Mouse (Mus musculus) forebrain, embryonic 11.5 days (tissue): Measurements from ENCODE around the gene Tnnc2. TPM values are rescaled to one million over a fixed set of nuclear protein-coding genes. Genes with fewer than 3 reads are reported as not detected.

Experiments
- ATAC-seq: fragments of 200-750 bp; cut with Nextera tagmentation; replicated peaks from 2 replicates; pipeline ENCODE4 v1.8.0; 2017; ENCODE audit warnings: moderate TSS enrichment; ENCODE audit not compliant: low FRiP score
- DNase-seq: peaks from one replicate; pipeline ENCODE4 v3.0.0-alpha.2; 2017; ENCODE audit warnings: low spot score
- H3K27ac ChIP-seq: fragments of 300-500 bp; sonication (generic); 2 replicates; pipeline ENCODE4 v1.5.1; 2014; ENCODE audit warnings: low read depth, low read length
- H3K27me3 ChIP-seq: fragments of 300-500 bp; sonication (generic); 2 replicates; pipeline ENCODE4 v1.6.1; 2014; ENCODE audit warnings: mild to moderate bottlenecking, low read length, mixed read lengths; ENCODE audit not compliant: control insufficient read depth, insufficient read depth
- H3K36me3 ChIP-seq: fragments of 300-500 bp; sonication (generic); 2 replicates; pipeline ENCODE4 v1.6.1; 2014; ENCODE audit warnings: mild to moderate bottlenecking, low read length, moderate library complexity, mixed read lengths; ENCODE audit not compliant: control insufficient read depth, insufficient read depth
- H3K4me1 ChIP-seq: fragments of 300-500 bp; sonication (generic); replicated peaks from 2 replicates; pipeline ENCODE4 v1.6.1; 2014; ENCODE audit warnings: low read length, mixed read lengths; ENCODE audit not compliant: control insufficient read depth, insufficient read depth
- H3K4me2 ChIP-seq: fragments of 300-500 bp; sonication (generic); 2 replicates; pipeline ENCODE4 v1.6.1; 2014; ENCODE audit warnings: low read depth, mild to moderate bottlenecking, low read length, moderate library complexity, mixed read lengths; ENCODE audit not compliant: severe bottlenecking
- H3K4me3 ChIP-seq: fragments of 300-500 bp; sonication (generic); 2 replicates; pipeline ENCODE4 v1.5.1; 2014; ENCODE audit warnings: low read depth, low read length
- H3K9ac ChIP-seq: fragments of 300-500 bp; sonication (generic); 2 replicates; pipeline ENCODE4 v1.6.1; 2014; ENCODE audit warnings: low read length
- H3K9me3 ChIP-seq: fragments of 300-500 bp; sonication (generic); 2 replicates; pipeline ENCODE4 v1.6.1; 2016; ENCODE audit warnings: low read length, mixed read lengths; ENCODE audit not compliant: control insufficient read depth
- WGBS: fragments of 180-500 bp; shearing (Covaris S2); extraction: QIAGEN DNeasy Blood & Tissue Kit; methylation state at CpG from one replicate; pipeline ENCODE4 v1.1.7; 2014; 5-methylcytosine and 5-hydroxymethylcytosine counted together
- polyA plus RNA-seq: library from polyadenylated mRNA; unstranded; fragments of >200 nt; fragmentation: Nextera tagmentation; extraction: Ambion mirVana; gene quantifications from 2 replicates; pipeline ENCODE4 v1.2.1, GENCODE M21; 2014

Gene Tnnc2
- polyA plus RNA-seq, 1 experiment from 2014 or later, result not detected

- Histone ChIP-seq H3K27me3 (no peaks in the 10 kb centered on the region), H3K4me1 (peaks cover 6% of the 10 kb centered on the region; the same call in 1 of the 2 replicates), H3K9me3 (no peaks in the 10 kb centered on the region), H3K36me3 (peaks cover 3% of the 10 kb centered on the region; the same call in 1 of the 2 replicates), H3K4me2 (no peak overlapping the region), H3K27ac (no peak overlapping the region), H3K4me3 (no peak overlapping the region), H3K9ac (no peak overlapping the region)
- WGBS, result 82% methylated on average over 6 of the region's 6 CpGs
- DNase-seq (no peak), ATAC-seq (no peak)
Measured at GRCm38 (mm10) chr2:164821060-164821459, 41.3 kb upstream of the Tnnc2 start.

- Histone ChIP-seq H3K27me3 (no peaks in the 10 kb centered on the region), H3K36me3 (no peaks in the 10 kb centered on the region; the same call in 1 of the 2 replicates), H3K4me1 (peaks cover 4% of the 10 kb centered on the region; the same call in 1 of the 2 replicates), H3K9me3 (no peaks in the 10 kb centered on the region), H3K9ac (no peak overlapping the region), H3K4me3 (no peak overlapping the region), H3K27ac (no peak overlapping the region), H3K4me2 (no peak overlapping the region)
- DNase-seq, result no peak
- 71% methylated on average over 5 of the region's 5 CpGs for WGBS
- ATAC-seq, result no peak
Measured at GRCm38 (mm10) chr2:164817703-164818102, 37.9 kb upstream of the Tnnc2 start.

GRCm38 (mm10) chr2:164817206-164817605 is 37.4 kb upstream of the Tnnc2 start:
- no peak for ATAC-seq
- DNase-seq, result no peak
- H3K4me3 ChIP-seq, result no peak overlapping the region
- H3K36me3 ChIP-seq, result no peaks in the 10 kb centered on the region; the same call in 1 of the 2 replicates
- H3K4me1 ChIP-seq, result peaks cover under 1% of the 10 kb centered on the region; the same call in 1 of the 2 replicates
- WGBS, result 80% methylated on average over 6 of the region's 6 CpGs
- H3K4me2 ChIP-seq, result no peak overlapping the region
- H3K27me3 ChIP-seq, result no peaks in the 10 kb centered on the region
- no peak overlapping the region for H3K27ac ChIP-seq
- H3K9ac ChIP-seq, result no peak overlapping the region
- H3K9me3 ChIP-seq, result no peaks in the 10 kb centered on the region

GRCm38 (mm10) chr2:164815821-164816220 is 36.1 kb upstream of the Tnnc2 start:
- H3K27me3 ChIP-seq, result no peaks in the 10 kb centered on the region
- H3K4me3 ChIP-seq, result no peak overlapping the region
- H3K4me1 ChIP-seq, result no peaks in the 10 kb centered on the region
- no peaks in the 10 kb centered on the region for H3K9me3 ChIP-seq
- WGBS, result 94% methylated on average over 8 of the region's 8 CpGs
- H3K36me3 ChIP-seq, result no peaks in the 10 kb centered on the region; the same call in 1 of the 2 replicates
- no peak overlapping the region for H3K27ac ChIP-seq
- DNase-seq (no peak), ATAC-seq (no peak)
- H3K4me2 ChIP-seq, result no peak overlapping the region
- H3K9ac ChIP-seq, result no peak overlapping the region

GRCm38 (mm10) chr2:164815348-164815747 is 35.6 kb upstream of the Tnnc2 start:
- 92% methylated on average over 5 of the region's 5 CpGs for WGBS
- no peak overlapping the region for H3K27ac ChIP-seq

GRCm38 (mm10) chr2:164813557-164813956 is 33.8 kb upstream of the Tnnc2 start:
- Histone ChIP-seq H3K9ac (no peak overlapping the region), H3K9me3 (no peaks in the 10 kb centered on the region), H3K4me2 (no peak overlapping the region), H3K27me3 (no peaks in the 10 kb centered on the region), H3K4me1 (no peaks in the 10 kb centered on the region), H3K27ac (no peak overlapping the region), H3K36me3 (no peaks in the 10 kb centered on the region; the same call in 1 of the 2 replicates), H3K4me3 (no peak overlapping the region)
- no peak for ATAC-seq
- no peak for DNase-seq
- WGBS, result 61% methylated on average over 2 of the region's 2 CpGs

More at GRCm38 (mm10) chr2:164815348-164815747, 35.6 kb upstream of the Tnnc2 start:
- DNase-seq (no peak), ATAC-seq (no peak)
- H3K4me2 ChIP-seq, result no peak overlapping the region
- H3K9me3 ChIP-seq, result no peaks in the 10 kb centered on the region
- no peak overlapping the region for H3K9ac ChIP-seq
- no peaks in the 10 kb centered on the region for H3K27me3 ChIP-seq
- no peaks in the 10 kb centered on the region; the same call in 1 of the 2 replicates for H3K36me3 ChIP-seq
- no peaks in the 10 kb centered on the region for H3K4me1 ChIP-seq
- no peak overlapping the region for H3K4me3 ChIP-seq

- no peaks in the 10 kb centered on the region for H3K9me3 ChIP-seq
- H3K4me1 ChIP-seq, result peaks cover 5% of the 10 kb centered on the region; the same call in 1 of the 2 replicates
- H3K27me3 ChIP-seq, result no peaks in the 10 kb centered on the region
- H3K27ac ChIP-seq, result no peak overlapping the region
- H3K9ac ChIP-seq, result no peak overlapping the region
- H3K36me3 ChIP-seq, result no peaks in the 10 kb centered on the region
- ATAC-seq (no peak), DNase-seq (no peak)
- no peak overlapping the region for H3K4me3 ChIP-seq
- no peak overlapping the region for H3K4me2 ChIP-seq
- 90% methylated on average over 7 of the region's 7 CpGs for WGBS
Measured at GRCm38 (mm10) chr2:164806614-164807013, 26.8 kb upstream of the Tnnc2 start.

- Histone ChIP-seq H3K27me3 (no peaks in the 10 kb centered on the region), H3K4me2 (peak overlapping the region; percentile 64), H3K36me3 (no peaks in the 10 kb centered on the region; the same call in 1 of the 2 replicates), H3K4me3 (peak overlapping the region; percentile 80), H3K27ac (no peak overlapping the region), H3K9ac (peak overlapping the region; percentile 71), H3K4me1 (peaks cover 5% of the 10 kb centered on the region; the same call in 1 of the 2 replicates), H3K9me3 (no peaks in the 10 kb centered on the region)
- DNase-seq (peak; percentile 73), ATAC-seq (peak; percentile 57)
- WGBS, result 3% methylated on average over 21 of the region's 21 CpGs
Measured at GRCm38 (mm10) chr2:164805332-164805718, 25.6 kb upstream of the Tnnc2 start.
